Mouse (Mus musculus) forebrain, embryonic 11.5 days (tissue): ENCODE measurements around the gene Ampd3. TPM values are rescaled to one million over a fixed set of nuclear protein-coding genes. Genes with fewer than 3 reads are reported as not detected.

Experiments used
- ATAC-seq: fragments of 200-750 bp; cut with Nextera tagmentation; replicated peaks from 2 replicates; pipeline ENCODE4 v1.8.0; 2017; ENCODE audit warnings: moderate TSS enrichment; ENCODE audit not compliant: low FRiP score
- DNase-seq: peaks from one replicate; pipeline ENCODE4 v3.0.0-alpha.2; 2017; ENCODE audit warnings: low spot score
- H3K27ac ChIP-seq: fragments of 300-500 bp; sonication (generic); 2 replicates; pipeline ENCODE4 v1.5.1; 2014; ENCODE audit warnings: low read depth, low read length
- H3K27me3 ChIP-seq: fragments of 300-500 bp; sonication (generic); 2 replicates; pipeline ENCODE4 v1.6.1; 2014; ENCODE audit warnings: mild to moderate bottlenecking, low read length, mixed read lengths; ENCODE audit not compliant: control insufficient read depth, insufficient read depth
- H3K36me3 ChIP-seq: fragments of 300-500 bp; sonication (generic); 2 replicates; pipeline ENCODE4 v1.6.1; 2014; ENCODE audit warnings: mild to moderate bottlenecking, low read length, moderate library complexity, mixed read lengths; ENCODE audit not compliant: control insufficient read depth, insufficient read depth
- H3K4me1 ChIP-seq: fragments of 300-500 bp; sonication (generic); replicated peaks from 2 replicates; pipeline ENCODE4 v1.6.1; 2014; ENCODE audit warnings: low read length, mixed read lengths; ENCODE audit not compliant: control insufficient read depth, insufficient read depth
- H3K4me2 ChIP-seq: fragments of 300-500 bp; sonication (generic); 2 replicates; pipeline ENCODE4 v1.6.1; 2014; ENCODE audit warnings: low read depth, mild to moderate bottlenecking, low read length, moderate library complexity, mixed read lengths; ENCODE audit not compliant: severe bottlenecking
- H3K4me3 ChIP-seq: fragments of 300-500 bp; sonication (generic); 2 replicates; pipeline ENCODE4 v1.5.1; 2014; ENCODE audit warnings: low read depth, low read length
- H3K9ac ChIP-seq: fragments of 300-500 bp; sonication (generic); 2 replicates; pipeline ENCODE4 v1.6.1; 2014; ENCODE audit warnings: low read length
- H3K9me3 ChIP-seq: fragments of 300-500 bp; sonication (generic); 2 replicates; pipeline ENCODE4 v1.6.1; 2016; ENCODE audit warnings: low read length, mixed read lengths; ENCODE audit not compliant: control insufficient read depth
- WGBS: fragments of 180-500 bp; shearing (Covaris S2); extraction: QIAGEN DNeasy Blood & Tissue Kit; methylation state at CpG from one replicate; pipeline ENCODE4 v1.1.7; 2014; 5-methylcytosine and 5-hydroxymethylcytosine counted together
- polyA plus RNA-seq: library from polyadenylated mRNA; unstranded; fragments of >200 nt; fragmentation: Nextera tagmentation; extraction: Ambion mirVana; gene quantifications from 2 replicates; pipeline ENCODE4 v1.2.1, GENCODE M21; 2014

Ampd3 gene
- polyA plus RNA-seq, 1 experiment from 2014 or later = 1.9 TPM

GRCm38 (mm10) chr7:110847321-110847720 lies 79.3 kb downstream of the Ampd3 start:
- WGBS = 88% methylated on average over 2 of the region's 2 CpGs
- Histone ChIP-seq H3K9me3 (no peaks in the 10 kb centered on the region), H3K4me1 (peaks cover 4% of the 10 kb centered on the region; the same call in 1 of the 2 replicates), H3K27me3 (no peaks in the 10 kb centered on the region), H3K27ac (no peak overlapping the region), H3K4me3 (no peak overlapping the region), H3K4me2 (no peak overlapping the region), H3K9ac (no peak overlapping the region), H3K36me3 (no peaks in the 10 kb centered on the region)
- ATAC-seq (no peak), DNase-seq (no peak)

- Histone ChIP-seq H3K36me3 (no peaks in the 10 kb centered on the region), H3K4me3 (no peak overlapping the region), H3K4me2 (no peak overlapping the region), H3K27ac (no peak overlapping the region), H3K27me3 (no peaks in the 10 kb centered on the region), H3K9me3 (no peaks in the 10 kb centered on the region), H3K9ac (no peak overlapping the region), H3K4me1 (peaks cover 2% of the 10 kb centered on the region; the same call in 1 of the 2 replicates)
- DNase-seq (no peak), ATAC-seq (no peak)
- 85% methylated on average over 1 of the region's 1 CpGs for WGBS
These were observed 80.4 kb downstream of the Ampd3 start for GRCm38 (mm10) chr7:110848371-110848770.

DNA sequence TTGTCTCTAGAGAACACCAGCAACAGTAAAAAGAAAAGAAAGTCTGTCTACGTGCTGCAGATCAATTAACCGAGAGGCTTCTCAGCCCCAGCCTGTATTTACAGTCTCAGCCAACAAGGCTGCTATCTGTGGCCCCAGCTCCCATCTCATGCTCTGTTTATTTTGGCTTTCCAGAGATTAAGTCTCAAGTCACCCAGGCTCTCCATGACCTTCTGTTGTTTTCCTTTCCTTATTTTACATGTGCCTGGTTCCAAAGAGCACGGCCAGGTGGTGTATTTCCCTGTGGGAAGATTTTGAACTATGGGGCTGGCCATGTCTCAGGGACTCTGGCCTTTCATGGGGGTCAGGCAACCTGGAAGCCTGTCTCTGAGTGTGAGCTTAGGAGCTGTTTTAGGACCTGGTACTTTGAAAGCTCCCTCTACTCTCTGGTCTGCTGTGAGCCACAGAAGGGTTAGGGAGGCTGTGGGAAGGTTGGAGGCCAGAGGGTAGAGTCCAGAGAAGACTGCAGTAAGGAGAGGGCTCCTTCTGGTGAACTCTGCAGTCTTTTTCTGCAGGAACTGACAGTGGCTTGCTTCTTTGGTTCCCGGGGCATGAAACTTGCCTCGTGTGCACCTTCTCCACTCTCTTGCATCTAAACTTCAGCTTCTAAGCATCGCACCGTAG lies 83.7 kb downstream of the Ampd3 start:
- H3K4me2 ChIP-seq = no peak overlapping the region
- DNase-seq (no peak), ATAC-seq (no peak)
- H3K9ac ChIP-seq = no peak overlapping the region
- whole genome bisulfite sequencing = 87% methylated on average over 7 of the region's 7 CpGs
- no peaks in the 10 kb centered on the region for H3K36me3 ChIP-seq
- no peaks in the 10 kb centered on the region for H3K9me3 ChIP-seq
- no peaks in the 10 kb centered on the region for H3K4me1 ChIP-seq
- H3K27me3 ChIP-seq = no peaks in the 10 kb centered on the region
- no peak overlapping the region for H3K4me3 ChIP-seq
- no peak overlapping the region for H3K27ac ChIP-seq

DNA sequence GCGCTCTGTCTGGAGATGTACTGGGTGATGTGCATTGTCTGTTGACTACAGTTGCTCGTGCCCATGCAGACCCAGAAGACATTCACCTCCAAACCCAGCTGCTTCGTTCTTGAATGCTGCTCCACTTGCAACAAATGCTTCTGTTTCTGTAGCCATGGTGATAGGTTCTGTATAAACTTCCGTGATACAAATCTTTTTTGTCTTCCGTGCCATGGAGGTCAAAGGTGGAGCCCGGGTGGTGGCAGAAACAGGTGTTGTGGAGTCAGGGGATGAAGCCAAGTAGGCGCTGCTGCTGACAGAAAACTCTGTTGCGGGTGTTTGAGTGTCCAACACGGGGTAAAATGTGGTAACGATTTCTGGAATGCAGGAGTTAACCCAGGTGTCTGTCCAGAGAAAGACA lies 85.6 kb downstream of the Ampd3 start:
- Histone ChIP-seq H3K36me3 (no peaks in the 10 kb centered on the region), H3K4me2 (no peak overlapping the region), H3K27me3 (no peaks in the 10 kb centered on the region), H3K27ac (no peak overlapping the region), H3K9me3 (no peaks in the 10 kb centered on the region), H3K4me3 (no peak overlapping the region), H3K9ac (no peak overlapping the region), H3K4me1 (no peaks in the 10 kb centered on the region)
- no peak for DNase-seq
- 74% methylated on average over 10 of the region's 10 CpGs for WGBS
- ATAC-seq = no peak

DNA sequence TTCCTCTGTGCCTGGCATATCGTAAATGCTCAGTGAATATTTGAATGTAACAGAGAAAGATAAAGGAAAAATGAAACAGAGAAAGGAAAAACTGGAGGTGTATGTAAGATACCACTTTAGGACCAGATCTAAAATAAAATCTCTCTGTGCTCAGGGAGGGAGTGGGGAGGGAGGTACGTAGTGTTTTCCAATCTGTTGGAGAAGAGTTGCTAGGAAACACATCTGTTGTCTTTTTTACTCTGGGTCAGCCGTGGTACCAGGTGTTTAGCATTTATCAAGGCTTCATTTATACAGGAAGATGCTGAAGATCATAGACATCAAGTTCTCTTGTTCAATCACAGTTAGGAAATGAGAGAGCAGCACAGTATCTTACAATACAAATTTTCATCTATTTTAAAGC lies 86.5 kb downstream of the Ampd3 start:
- H3K27ac ChIP-seq = no peak overlapping the region
- no peak overlapping the region for H3K4me2 ChIP-seq
- no peaks in the 10 kb centered on the region for H3K4me1 ChIP-seq
- no peak for ATAC-seq
- 74% methylated on average over 3 of the region's 3 CpGs for WGBS
- H3K27me3 ChIP-seq = no peaks in the 10 kb centered on the region
- H3K4me3 ChIP-seq = no peak overlapping the region
- no peaks in the 10 kb centered on the region for H3K36me3 ChIP-seq
- no peak for DNase-seq
- H3K9me3 ChIP-seq = no peaks in the 10 kb centered on the region
- no peak overlapping the region for H3K9ac ChIP-seq

DNA sequence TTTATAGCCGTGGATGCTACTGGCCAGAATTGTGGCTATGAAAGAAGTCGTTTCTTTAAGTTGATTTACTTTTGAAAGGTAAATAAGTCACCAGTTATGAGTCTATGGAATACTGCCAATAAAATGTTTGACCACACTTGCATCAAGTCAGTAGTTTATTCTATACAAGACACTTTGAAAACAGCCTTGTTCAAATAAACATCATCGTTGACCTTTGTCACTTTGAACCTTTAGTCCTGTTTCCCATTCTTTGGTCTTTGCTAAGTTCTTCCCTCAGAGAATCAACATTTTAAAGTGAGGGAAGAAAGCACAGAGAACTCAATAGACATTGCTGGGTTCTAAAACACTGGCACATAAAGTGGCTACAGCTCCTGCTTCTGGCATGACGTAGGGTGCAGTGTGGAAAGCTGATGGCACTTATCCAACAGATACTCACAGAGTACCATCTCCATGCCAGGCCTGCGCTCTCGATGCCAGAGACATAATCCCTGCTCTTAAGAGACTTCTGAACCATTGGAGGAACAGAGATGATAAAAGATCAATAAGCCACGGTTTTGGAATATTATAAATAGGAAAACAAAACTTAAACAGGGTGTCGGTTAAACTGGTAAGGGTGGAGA lies 87.0 kb downstream of the Ampd3 start:
- no peaks in the 10 kb centered on the region for H3K4me1 ChIP-seq
- DNase-seq = no peak
- H3K4me3 ChIP-seq = no peak overlapping the region
- no peak overlapping the region for H3K27ac ChIP-seq
- H3K36me3 ChIP-seq = no peaks in the 10 kb centered on the region
- H3K27me3 ChIP-seq = no peaks in the 10 kb centered on the region
- ATAC-seq = no peak
- no peak overlapping the region for H3K9ac ChIP-seq
- 87% methylated on average over 8 of the region's 8 CpGs for WGBS
- H3K4me2 ChIP-seq = no peak overlapping the region
- no peaks in the 10 kb centered on the region for H3K9me3 ChIP-seq

- Histone ChIP-seq H3K27ac (no peak overlapping the region), H3K4me1 (no peaks in the 10 kb centered on the region), H3K36me3 (no peaks in the 10 kb centered on the region), H3K4me2 (no peak overlapping the region), H3K4me3 (no peak overlapping the region), H3K9me3 (no peaks in the 10 kb centered on the region), H3K9ac (no peak overlapping the region), H3K27me3 (no peaks in the 10 kb centered on the region)
- ATAC-seq (no peak), DNase-seq (no peak)
- WGBS = 62% methylated on average over 1 of the region's 1 CpGs
These were observed 87.6 kb downstream of the Ampd3 start for GRCm38 (mm10) chr7:110855604-110856003.

GRCm38 (mm10) chr7:110860129-110860528 lies 92.1 kb downstream of the Ampd3 start:
- no peak overlapping the region for H3K4me3 ChIP-seq
- 0 out of 2 replicates have a peak, but pooled peaks cover 3% of the 10 kb centered on the region for H3K4me1 ChIP-seq
- DNase-seq = no peak
- ATAC-seq = no peak
- H3K36me3 ChIP-seq = no peaks in the 10 kb centered on the region
- WGBS = 78% methylated on average over 5 of the region's 5 CpGs
- no peaks in the 10 kb centered on the region for H3K27me3 ChIP-seq
- no peak overlapping the region for H3K4me2 ChIP-seq
- no peak overlapping the region for H3K9ac ChIP-seq
- no peaks in the 10 kb centered on the region for H3K9me3 ChIP-seq
- H3K27ac ChIP-seq = no peak overlapping the region
